Mouse (Mus musculus): Measurements from ENCODE around the gene Slc35b3.

GRCm38 (mm10) chr13:38962771-38963170 is 2.1 kb upstream of the Slc35b3 start:
- TF ChIP-seq CTCF (IDR thresholded peaks at IDR 0.05; ENCODE audit: low read depth, low read length), result no peak
- TF ChIP-seq GATA1 (IDR thresholded peaks at IDR 0.05; ENCODE audit: borderline replicate concordance, low read length), result no peak
- no peak for TF ChIP-seq TAL1 (conservative IDR thresholded peaks at IDR 0.05; ENCODE audit: low read depth, low read length)
